10 mouse cellular contexts compared by ENCODE assay signal in the genomic region with DNA sequence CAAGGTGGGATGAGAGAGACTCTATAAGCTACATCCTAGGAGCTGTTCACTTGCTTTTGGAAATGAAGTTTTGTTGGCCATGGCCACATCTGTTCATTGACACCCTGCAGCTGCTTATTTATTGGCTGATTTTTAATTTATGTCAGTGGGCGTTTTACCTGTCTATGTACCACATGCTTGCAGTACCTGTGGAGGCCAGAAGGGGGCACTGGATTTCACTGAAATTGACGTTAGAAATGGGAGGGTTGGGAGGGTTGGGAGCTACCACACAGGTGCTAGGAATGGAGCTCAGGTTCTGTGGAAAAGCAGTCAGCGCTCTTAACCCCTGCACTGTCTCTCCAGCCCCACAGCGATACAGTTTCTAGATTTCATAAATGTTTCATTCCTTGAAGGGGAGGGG.
DNase-seq lines count a peak whose midpoint lies in the region; ATAC-seq and TF ChIP-seq lines count a peak whose summit lies in the region.
"Had no signal": no experiment of that assay in that cellular context is flagged by ENCODE, and none has a peak within 500 bp of the region (broad histone marks: within the 10 kb centered on the region; RNA-seq: fewer than 3 reads in every experiment).

No protein-coding gene starts in this region.

- no peak overlapping the region for H3K4me3 ChIP-seq in forebrain, embryonic 11.5 days (ENCODE audit: low read depth, low read length)
- no peak overlapping the region for H3K4me3 ChIP-seq in forebrain, embryonic 12.5 days (replicated peaks)
- H3K4me3 ChIP-seq in lung, postnatal 0 days (ENCODE audit: low read depth, low read length) = no peak overlapping the region
- H3K4me3 ChIP-seq: heart, embryonic 15.5 days; limb, embryonic 12.5 days had no signal

- H3K27ac ChIP-seq in forebrain, embryonic 11.5 days (ENCODE audit: low read depth, low read length) = no peak overlapping the region
- no peak overlapping the region for H3K27ac ChIP-seq in forebrain, embryonic 12.5 days
- no peak overlapping the region for H3K27ac ChIP-seq in lung, postnatal 0 days (ENCODE audit: low read length)
- H3K27ac ChIP-seq: heart, embryonic 15.5 days; limb, embryonic 12.5 days had no signal

- peak; percentile 63 for DNase-seq in forebrain, embryonic 11.5 days (ENCODE audit: low spot score)
- DNase-seq in lung, postnatal 0 days (ENCODE audit: low spot score) = peak; percentile 8
- DNase-seq in lung, postnatal 4 days = no peak
- DNase-seq in c-Kit-positive CD71-positive TER-119-positive erythroid progenitor cells, embryonic 14.5 days (ENCODE audit: low spot score) = peak; percentile 0
- DNase-seq in retina, postnatal 1 day = peak; percentile 35
- DNase-seq in cerebellum, postnatal 36 days = no peak

- WGBS in forebrain, embryonic 11.5 days = 53% methylated on average over 4 of the region's 4 CpGs
- 46% methylated on average over 4 of the region's 4 CpGs for WGBS in forebrain, embryonic 12.5 days
- 64% methylated on average over 4 of the region's 4 CpGs for WGBS in lung, postnatal 0 days

- ATAC-seq in forebrain, embryonic 11.5 days (replicated peaks; ENCODE audit: low FRiP score) = no peak
- no peak for ATAC-seq in forebrain, embryonic 12.5 days (ENCODE audit: low FRiP score)
- ATAC-seq in lung, postnatal 0 days = no peak
- ATAC-seq in inflammation-experienced regulatory T-cells, adult 6 months = no peak

- peak; percentile 67 for TF ChIP-seq CTCF in lung, postnatal 0 days (IDR thresholded peaks at IDR 0.05)

- H3K4me1 ChIP-seq in forebrain, embryonic 11.5 days (replicated peaks; ENCODE audit: control insufficient read depth, insufficient read depth, low read length) = no peaks in the 10 kb centered on the region; the same call in 1 of the 2 replicates
- H3K4me1 ChIP-seq in forebrain, embryonic 12.5 days = peaks cover 10% of the 10 kb centered on the region
- no peaks in the 10 kb centered on the region for H3K4me1 ChIP-seq in lung, postnatal 0 days (ENCODE audit: insufficient read depth, low read depth, low read length)
- H3K4me1 ChIP-seq: heart, embryonic 15.5 days had no signal

- no peaks in the 10 kb centered on the region for H3K27me3 ChIP-seq in forebrain, embryonic 11.5 days (ENCODE audit: control insufficient read depth, insufficient read depth, low read length)
- no peaks in the 10 kb centered on the region; the same call in 1 of the 2 replicates for H3K27me3 ChIP-seq in forebrain, embryonic 12.5 days
- H3K27me3 ChIP-seq in lung, postnatal 0 days (replicated peaks; ENCODE audit: insufficient read depth, low read length) = no peaks in the 10 kb centered on the region

- H3K36me3 ChIP-seq in forebrain, embryonic 11.5 days (ENCODE audit: control insufficient read depth, insufficient read depth, low read length) = no peaks in the 10 kb centered on the region
- H3K36me3 ChIP-seq in forebrain, embryonic 12.5 days (replicated peaks) = no peaks in the 10 kb centered on the region
- no peaks in the 10 kb centered on the region for H3K36me3 ChIP-seq in lung, postnatal 0 days (ENCODE audit: insufficient read depth, low read length)
- H3K36me3 ChIP-seq: heart, embryonic 15.5 days; limb, embryonic 12.5 days had no signal

- no peak for TF ChIP-seq EP300 in lung, postnatal 0 days (IDR thresholded peaks at IDR 0.05)

- no peak overlapping the region for H3K9ac ChIP-seq in forebrain, embryonic 11.5 days (ENCODE audit: low read length)
- H3K9ac ChIP-seq in forebrain, embryonic 12.5 days = no peak overlapping the region
- no peak overlapping the region for H3K9ac ChIP-seq in lung, postnatal 0 days (replicated peaks; ENCODE audit: low read depth)
- H3K9ac ChIP-seq: heart, embryonic 15.5 days; limb, embryonic 12.5 days had no signal

- H3K9me3 ChIP-seq in forebrain, embryonic 11.5 days (ENCODE audit: control insufficient read depth, low read length) = no peaks in the 10 kb centered on the region
- no peaks in the 10 kb centered on the region for H3K9me3 ChIP-seq in forebrain, embryonic 12.5 days
- H3K9me3 ChIP-seq in lung, postnatal 0 days (ENCODE audit: low read length) = no peaks in the 10 kb centered on the region
- H3K9me3 ChIP-seq: heart, embryonic 15.5 days had no signal

- no peak overlapping the region for H3K4me2 ChIP-seq in forebrain, embryonic 11.5 days (ENCODE audit: low read depth, low read length, severe bottlenecking)
- no peak overlapping the region for H3K4me2 ChIP-seq in forebrain, embryonic 12.5 days
- no peak overlapping the region for H3K4me2 ChIP-seq in lung, postnatal 0 days (replicated peaks; ENCODE audit: low read depth, low read length)
- H3K4me2 ChIP-seq: heart, embryonic 15.5 days; limb, embryonic 12.5 days had no signal

Comparison
In these comparisons a context has a peak if more than half of its experiments do, and no peak if none do; other contexts are left out.
1. DNase-seq: peak in forebrain, embryonic 11.5 days (single experiment), lung, postnatal 0 days (single experiment), c-Kit-positive CD71-positive TER-119-positive erythroid progenitor cells, embryonic 14.5 days (single experiment) and retina, postnatal 1 day (single experiment); none in lung, postnatal 4 days (0 of 2) and cerebellum, postnatal 36 days (0 of 2).